Mouse (Mus musculus): ENCODE measurements around the gene Arhgef3.
A peak's percentile ranks its signal among the peaks of the same experiment; 100 is the strongest.

The Arhgef3 gene

GRCm38 (mm10) chr14:27167177-27167576 lies 52.5 kb downstream of the Arhgef3 start:
- no peak for DNase-seq

GRCm38 (mm10) chr14:27168387-27168786 lies 53.7 kb downstream of the Arhgef3 start:
- no peak for DNase-seq

- no peak for DNase-seq
Observed at GRCm38 (mm10) chr14:27169287-27169686, 54.6 kb downstream of the Arhgef3 start.

- no peak for DNase-seq
Observed at GRCm38 (mm10) chr14:27170421-27170820, 55.7 kb downstream of the Arhgef3 start.

GRCm38 (mm10) chr14:27171175-27171830 lies 56.6 kb downstream of the Arhgef3 start:
- no peak for DNase-seq

GRCm38 (mm10) chr14:27173178-27173803 lies 58.6 kb downstream of the Arhgef3 start:
- DNase-seq = no peak

GRCm38 (mm10) chr14:27174188-27174786 lies 59.6 kb downstream of the Arhgef3 start:
- DNase-seq = no peak

GRCm38 (mm10) chr14:27174831-27175301 lies 60.2 kb downstream of the Arhgef3 start:
- no peak for DNase-seq

- no peak for DNase-seq
Observed at GRCm38 (mm10) chr14:27175343-27175742, 60.6 kb downstream of the Arhgef3 start.

GRCm38 (mm10) chr14:27177800-27178559 lies 63.3 kb downstream of the Arhgef3 start:
- DNase-seq = no peak

GRCm38 (mm10) chr14:27178560-27178920 lies 63.8 kb downstream of the Arhgef3 start:
- no peak for DNase-seq

- no peak for DNase-seq
Observed at GRCm38 (mm10) chr14:27179771-27180170, 65.1 kb downstream of the Arhgef3 start.

- DNase-seq = no peak
Observed at GRCm38 (mm10) chr14:27182059-27182458, 67.4 kb downstream of the Arhgef3 start.

- no peak for DNase-seq
Observed at GRCm38 (mm10) chr14:27182646-27183438, 68.1 kb downstream of the Arhgef3 start.

- DNase-seq = peak; percentile 46
Observed at GRCm38 (mm10) chr14:27183501-27184230, 69.0 kb downstream of the Arhgef3 start.

GRCm38 (mm10) chr14:27185902-27186301 lies 71.2 kb downstream of the Arhgef3 start:
- DNase-seq = no peak

- no peak for DNase-seq
Observed at GRCm38 (mm10) chr14:27186596-27186995, 71.9 kb downstream of the Arhgef3 start.

- DNase-seq = peak; percentile 81
Observed at GRCm38 (mm10) chr14:27187025-27187424, 72.3 kb downstream of the Arhgef3 start.

- DNase-seq = no peak
Observed at GRCm38 (mm10) chr14:27187885-27188284, 73.2 kb downstream of the Arhgef3 start.

GRCm38 (mm10) chr14:27192450-27192849 lies 77.8 kb downstream of the Arhgef3 start:
- no peak for DNase-seq

GRCm38 (mm10) chr14:27196980-27197379 lies 82.3 kb downstream of the Arhgef3 start:
- DNase-seq = no peak

All from right cerebral cortex, adult 18-20 months (tissue).